Mouse (Mus musculus): ENCODE data around the gene Prr3. TPM values are rescaled to one million over a fixed set of nuclear protein-coding genes. Genes with fewer than 3 reads are reported as not detected.

Prr3 gene
- total and polyA plus RNA-seq, 3 experiments: 4.0 to 32.0 (median 5.5) TPM

GRCm38 (mm10) chr17:36028879-36029619 lies 49.0 kb upstream of the Prr3 start:
- DNase-seq (ENCODE audit: extremely low read depth): no peak
- TF ChIP-seq SMC3 (IDR thresholded peaks at IDR 0.05; ENCODE audit: low read depth, low read length) (no peak), NRF1 (IDR thresholded peaks at IDR 0.05; ENCODE audit: low read depth, low read length) (no peak), CHD1 (IDR thresholded peaks at IDR 0.05; ENCODE audit: low read depth, low read length) (no peak), USF1 (IDR thresholded peaks at IDR 0.05; ENCODE audit: low read depth, low read length) (no peak), ELF1 (IDR thresholded peaks at IDR 0.05; ENCODE audit: low read depth, low read length) (no peak)
- in situ Hi-C loops (cut with MboI; ENCODE audit: low pct_ligation_motif_present, low pct_unique_long_range_greater_than_20kb, low sequenced_read_pairs): no loop called here

GRCm38 (mm10) chr17:36027663-36028062 lies 47.6 kb upstream of the Prr3 start:
- no peaks in the 10 kb centered on the region for H3K27me3 ChIP-seq (replicated peaks)
- no peak overlapping the region for H3K4me3 ChIP-seq (replicated peaks in 1 of 3; ENCODE audit: low read depth in 2 of 3, low read length in 2 of 3, poor library complexity in 1 of 3)
- dilution Hi-C loops (cut with MboI; ENCODE audit: extremely low pct_ligation_motif_present, extremely low pct_unique_long_range_greater_than_20kb, low sequenced_read_pairs) (no loop called here), in situ Hi-C loops (cut with MboI; ENCODE audit: low pct_ligation_motif_present, low pct_unique_long_range_greater_than_20kb, low sequenced_read_pairs) (no loop called here)
- H3K36me3 ChIP-seq (replicated peaks in 1 of 2; ENCODE audit: control insufficient read depth in 1 of 2, insufficient read depth in 1 of 2, low read length in 1 of 2): peaks cover 10 to 49% of the 10 kb centered on the region in 2 experiments
- H3K9me3 ChIP-seq (replicated peaks; ENCODE audit: low read length): peaks cover 18% of the 10 kb centered on the region
- H3K4me2 ChIP-seq (ENCODE audit: insufficient read depth, low read depth, poor library complexity, severe bottlenecking): no peak overlapping the region
- H3K27ac ChIP-seq (ENCODE audit: insufficient read depth, low read depth): no peak overlapping the region
- H3K4me1 ChIP-seq (ENCODE audit: control insufficient read depth in 1 of 2, insufficient read depth in 2 of 2): peaks cover 5 to 16% of the 10 kb centered on the region in 2 experiments; a peak in 3 of 4 replicates
- DNase-seq (ENCODE audit: extremely low read depth): no peak
- no peak overlapping the region for H3K9ac ChIP-seq (ENCODE audit: insufficient read depth, low read depth)
- TF ChIP-seq SMC3 (IDR thresholded peaks at IDR 0.05; ENCODE audit: low read depth, low read length) (no peak), CHD2 (IDR thresholded peaks at IDR 0.05; ENCODE audit: low read length) (no peak), MAZ (IDR thresholded peaks at IDR 0.05; ENCODE audit: low read depth, low read length) (no peak), BHLHE40 (IDR thresholded peaks at IDR 0.05; ENCODE audit: low read depth, low read length) (no peak), RCOR1 (conservative IDR thresholded peaks at IDR 0.05; ENCODE audit: low read depth, low read length) (no peak), MEF2A (IDR thresholded peaks at IDR 0.05; ENCODE audit: borderline replicate concordance, low read depth, low read length) (no peak)
- H3K79me2 ChIP-seq (replicated peaks; ENCODE audit: control insufficient read depth, extremely low read depth, insufficient read depth, poor library complexity, severe bottlenecking): peaks cover 29% of the 10 kb centered on the region

More at GRCm38 (mm10) chr17:36028879-36029619, 49.0 kb upstream of the Prr3 start:
- H3K36me3 ChIP-seq (replicated peaks in 1 of 2; ENCODE audit: control insufficient read depth in 1 of 2, insufficient read depth in 1 of 2, low read length in 1 of 2): peaks cover 10 to 38% of the 10 kb centered on the region in 2 experiments
- peaks cover 0 to 2% of the 10 kb centered on the region in 2 experiments; a peak in 2 of 4 replicates for H3K4me1 ChIP-seq (ENCODE audit: control insufficient read depth in 1 of 2, insufficient read depth in 2 of 2)
- dilution Hi-C loops (cut with MboI; ENCODE audit: extremely low pct_ligation_motif_present, extremely low pct_unique_long_range_greater_than_20kb, low sequenced_read_pairs): no loop called here
- no peak overlapping the region for H3K4me3 ChIP-seq (replicated peaks in 1 of 3; ENCODE audit: low read depth in 2 of 3, low read length in 2 of 3, poor library complexity in 1 of 3)
- no peak overlapping the region for H3K27ac ChIP-seq (ENCODE audit: insufficient read depth, low read depth)
- H3K27me3 ChIP-seq (replicated peaks): no peaks in the 10 kb centered on the region
- H3K9me3 ChIP-seq (replicated peaks; ENCODE audit: low read length): peaks cover 18% of the 10 kb centered on the region
- peaks cover 25% of the 10 kb centered on the region for H3K79me2 ChIP-seq (replicated peaks; ENCODE audit: control insufficient read depth, extremely low read depth, insufficient read depth, poor library complexity, severe bottlenecking)
- H3K4me2 ChIP-seq (ENCODE audit: insufficient read depth, low read depth, poor library complexity, severe bottlenecking): no peak overlapping the region
- H3K9ac ChIP-seq (ENCODE audit: insufficient read depth, low read depth): no peak overlapping the region

- Histone ChIP-seq H3K4me2 (ENCODE audit: insufficient read depth, low read depth, poor library complexity, severe bottlenecking) (no peak overlapping the region), H3K9me3 (replicated peaks; ENCODE audit: low read length) (peaks cover 18% of the 10 kb centered on the region), H3K27me3 (replicated peaks) (no peaks in the 10 kb centered on the region), H3K27ac (ENCODE audit: insufficient read depth, low read depth) (no peak overlapping the region), H3K36me3 (replicated peaks in 1 of 2; ENCODE audit: control insufficient read depth in 1 of 2, insufficient read depth in 1 of 2, low read length in 1 of 2) (peaks cover 10 to 53% of the 10 kb centered on the region in 2 experiments), H3K79me2 (replicated peaks; ENCODE audit: control insufficient read depth, extremely low read depth, insufficient read depth, poor library complexity, severe bottlenecking) (peaks cover 33% of the 10 kb centered on the region), H3K4me1 (ENCODE audit: control insufficient read depth in 1 of 2, insufficient read depth in 2 of 2) (peaks cover 10 to 24% of the 10 kb centered on the region in 2 experiments), H3K4me3 (replicated peaks in 1 of 3; ENCODE audit: low read depth in 2 of 3, low read length in 2 of 3, poor library complexity in 1 of 3) (no peak overlapping the region), H3K9ac (ENCODE audit: insufficient read depth, low read depth) (no peak overlapping the region)
- no peak for DNase-seq (ENCODE audit: extremely low read depth)
- in situ Hi-C loops (cut with MboI; ENCODE audit: low pct_ligation_motif_present, low pct_unique_long_range_greater_than_20kb, low sequenced_read_pairs) (no loop called here), dilution Hi-C loops (cut with MboI; ENCODE audit: extremely low pct_ligation_motif_present, extremely low pct_unique_long_range_greater_than_20kb, low sequenced_read_pairs) (no loop called here)
- TF ChIP-seq UBTF (IDR thresholded peaks at IDR 0.05; ENCODE audit: low read depth, low read length): no peak
- TF ChIP-seq NELFE (IDR thresholded peaks at IDR 0.05; ENCODE audit: low read depth, low read length): no peak
- TF ChIP-seq HCFC1 (IDR thresholded peaks at IDR 0.05; ENCODE audit: low read depth, low read length): no peak
- no peak for TF ChIP-seq ZKSCAN1 (IDR thresholded peaks at IDR 0.05; ENCODE audit: borderline replicate concordance, low read depth, low read length)
- TF ChIP-seq MAFK (IDR thresholded peaks at IDR 0.05; ENCODE audit: insufficient replicate concordance, low read length): no peak
Measured at GRCm38 (mm10) chr17:36025901-36026300, 45.9 kb upstream of the Prr3 start.

All from CH12.LX (cell line).